Mouse (Mus musculus) lung, adult 2 months (tissue): ENCODE data around the gene Atad1. TPM values are rescaled to one million over a fixed set of nuclear protein-coding genes. Genes with fewer than 3 reads are reported as not detected.

Source experiments
- DNase-seq: peaks from one replicate; pipeline ENCODE4 v3.0.0; 2022
- H3K4me1 ChIP-seq: fragments of 200-500 bp; 2 replicates; pipeline ENCODE4 v1.6.1; 2011; ENCODE audit warnings: low read length; ENCODE audit not compliant: control insufficient read depth, insufficient read depth
- H3K4me3 ChIP-seq: fragments of 200-500 bp; replicated peaks from 2 replicates; pipeline ENCODE3; 2011; ENCODE audit warnings: low read depth, mild to moderate bottlenecking, control low read depth, low read length; ENCODE audit errors: extremely low read depth
- CTCF ChIP-seq: fragments of 200-500 bp; IDR thresholded peaks from 2 replicates; pipeline ENCODE4 v1.5.1; 2011; ENCODE audit warnings: mild to moderate bottlenecking, low read length, control low read depth; ENCODE audit not compliant: insufficient read depth
- POLR2A ChIP-seq: fragments of 200-500 bp; IDR thresholded peaks from 2 replicates; pipeline ENCODE4 v1.6.1; 2011; ENCODE audit warnings: low read depth, mild to moderate bottlenecking, control low read depth, low read length, borderline replicate concordance; ENCODE audit errors: extremely low read depth
- WGBS: fragments of 180-500 bp; shearing (Covaris S2); methylation state at CpG from one replicate; pipeline ENCODE4 v1.1.7; 2018; 5-methylcytosine and 5-hydroxymethylcytosine counted together
- polyA plus RNA-seq: library from polyadenylated mRNA; depleted of rRNA; stranded (reverse); fragments of >200 nt; gene quantifications from 2 replicates; pipeline ENCODE4 v1.2.3, GENCODE M21; 2012

The Atad1 gene
- polyA plus RNA-seq, 1 experiment, result 14.0 TPM

DNA sequence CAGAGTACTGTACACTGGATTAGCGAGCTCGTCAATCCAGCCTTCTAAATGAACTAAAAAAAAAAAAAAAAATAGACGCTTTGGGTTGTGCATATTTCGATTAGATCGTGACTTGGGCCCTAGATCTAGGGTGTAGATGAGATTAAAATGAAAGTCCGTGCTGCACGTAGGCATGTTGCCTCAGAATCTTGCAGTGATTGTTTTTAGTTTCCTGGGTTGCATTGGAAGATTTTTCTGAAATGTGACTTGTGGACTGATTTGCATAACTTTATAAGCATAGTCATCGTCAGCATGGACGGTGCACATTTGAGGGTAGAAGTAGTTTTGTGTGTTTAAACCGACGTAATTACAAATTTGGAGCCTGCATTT is 19.2 kb upstream of the Atad1 start:
- Histone ChIP-seq H3K4me1 (peaks cover 8% of the 10 kb centered on the region), H3K4me3 (peak overlapping the region; percentile 98)
- 0% methylated on average over 11 of the region's 11 CpGs for WGBS
- TF ChIP-seq CTCF (no peak), POLR2A (no peak)
- DNase-seq, result no peak

DNA sequence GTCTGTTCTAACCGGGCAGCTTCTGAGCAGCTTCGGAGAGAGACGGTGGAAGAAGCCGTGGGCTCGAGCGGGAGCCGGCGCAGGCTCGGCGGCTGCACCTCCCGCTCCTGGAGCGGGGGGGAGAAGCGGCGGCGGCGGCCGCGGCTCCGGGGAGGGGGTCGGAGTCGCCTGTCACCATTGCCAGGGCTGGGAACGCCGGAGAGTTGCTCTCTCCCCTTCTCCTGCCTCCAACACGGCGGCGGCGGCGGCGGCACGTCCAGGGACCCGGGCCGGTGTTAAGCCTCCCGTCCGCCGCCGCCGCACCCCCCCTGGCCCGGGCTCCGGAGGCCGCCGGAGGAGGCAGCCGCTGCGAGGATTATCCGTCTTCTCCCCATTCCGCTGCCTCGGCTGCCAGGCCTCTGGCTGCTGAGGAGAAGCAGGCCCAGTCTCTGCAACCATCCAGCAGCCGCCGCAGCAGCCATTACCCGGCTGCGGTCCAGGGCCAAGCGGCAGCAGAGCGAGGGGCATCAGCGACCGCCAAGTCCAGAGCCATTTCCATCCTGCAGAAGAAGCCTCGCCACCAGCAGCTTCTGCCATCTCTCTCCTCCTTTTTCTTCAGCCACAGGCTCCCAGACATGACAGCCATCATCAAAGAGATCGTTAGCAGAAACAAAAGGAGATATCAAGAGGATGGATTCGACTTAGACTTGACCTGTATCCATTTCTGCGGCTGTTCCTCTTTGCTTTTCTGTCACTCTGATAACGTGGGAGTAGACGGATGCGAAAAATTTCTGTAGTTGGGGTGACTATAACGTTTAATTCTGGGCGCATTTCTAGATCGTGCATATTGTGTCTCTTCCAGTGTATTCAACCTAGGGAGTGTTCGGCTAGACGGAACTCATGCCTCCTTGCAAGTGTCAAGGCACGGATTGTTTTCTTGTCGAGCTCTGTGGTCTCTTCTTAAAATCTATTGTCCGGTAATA is 18.5 kb upstream of the Atad1 start:
- WGBS, result under 1% methylated on average over 61 of the region's 69 CpGs
- TF ChIP-seq POLR2A, result no peak
- TF ChIP-seq CTCF, result no peak
- peaks cover 8% of the 10 kb centered on the region for H3K4me1 ChIP-seq
- peak; percentile 77 for DNase-seq
- peak overlapping the region; percentile 98 for H3K4me3 ChIP-seq

DNA sequence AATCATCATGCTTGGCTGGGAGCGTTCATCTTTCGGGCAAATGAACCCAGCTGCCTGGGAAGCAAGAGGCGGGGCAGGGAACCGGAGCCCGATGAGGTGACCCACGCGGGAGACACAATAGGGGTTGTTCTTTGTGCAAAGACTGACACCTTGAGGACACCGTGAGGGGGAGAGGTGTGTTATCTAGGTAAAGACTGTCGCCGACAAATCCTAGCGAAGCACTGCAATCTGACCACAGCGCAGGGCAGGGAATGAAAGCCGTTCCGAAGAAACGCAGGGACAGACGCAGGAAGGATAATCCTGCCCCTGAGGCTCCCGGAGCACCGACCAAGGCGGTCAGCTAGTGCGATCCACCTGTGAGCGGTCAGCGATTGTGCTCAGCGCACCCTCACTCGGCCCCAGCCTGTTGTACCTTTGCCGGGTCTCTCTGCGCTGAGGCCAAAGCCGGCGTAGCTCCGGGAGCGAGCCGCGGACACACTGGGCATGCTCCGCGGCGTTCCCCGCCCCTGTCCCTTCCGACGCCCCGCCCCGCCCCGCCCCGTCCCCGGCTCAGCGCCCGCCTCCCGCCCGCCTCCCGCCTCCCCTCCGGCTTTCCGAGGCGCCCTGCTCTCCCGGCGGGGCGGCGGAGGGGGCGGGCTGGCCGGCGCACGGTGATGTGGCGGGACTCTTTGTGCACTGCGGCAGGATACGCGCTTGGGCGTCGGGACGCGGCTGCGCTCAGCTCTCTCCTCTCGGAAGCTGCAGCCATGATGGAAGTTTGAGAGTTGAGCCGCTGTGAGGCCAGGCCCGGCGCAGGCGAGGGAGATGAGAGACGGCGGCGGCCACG is 17.5 kb upstream of the Atad1 start, which contains the start of gene Pten:
Pten (plus strand) TSS at position 598 of the 826 bp plus-strand sequence.
- WGBS, result under 1% methylated on average over 71 of the region's 77 CpGs
- DNase-seq, result peak; percentile 96
- H3K4me3 ChIP-seq, result peak within 1 kb of the TSS; percentile 98
- TF ChIP-seq POLR2A, result peak; percentile 93
- no peak for TF ChIP-seq CTCF
- peaks cover 6% of the 10 kb centered on the region for H3K4me1 ChIP-seq

DNA sequence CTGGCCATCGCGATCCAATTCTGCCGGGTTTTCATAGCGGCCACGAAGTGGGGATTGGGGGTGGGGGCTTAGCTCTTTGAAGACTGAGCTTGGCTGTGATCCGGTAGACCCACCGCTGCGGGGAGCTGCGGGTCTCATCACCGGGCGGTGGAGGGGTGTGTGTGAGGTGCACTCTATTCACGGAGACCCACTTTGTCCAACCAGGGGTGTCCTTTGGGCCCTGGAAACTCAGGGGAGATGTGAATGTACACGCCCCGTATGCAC is 17.0 kb upstream of the Atad1 start:
- WGBS, result 1% methylated on average over 14 of the region's 14 CpGs
- Histone ChIP-seq H3K4me3 (peak overlapping the region; percentile 80), H3K4me1 (peaks cover 6% of the 10 kb centered on the region)
- no peak for DNase-seq
- no peak; the same call in 1 of the 2 replicates for TF ChIP-seq POLR2A
- TF ChIP-seq CTCF, result no peak

DNA sequence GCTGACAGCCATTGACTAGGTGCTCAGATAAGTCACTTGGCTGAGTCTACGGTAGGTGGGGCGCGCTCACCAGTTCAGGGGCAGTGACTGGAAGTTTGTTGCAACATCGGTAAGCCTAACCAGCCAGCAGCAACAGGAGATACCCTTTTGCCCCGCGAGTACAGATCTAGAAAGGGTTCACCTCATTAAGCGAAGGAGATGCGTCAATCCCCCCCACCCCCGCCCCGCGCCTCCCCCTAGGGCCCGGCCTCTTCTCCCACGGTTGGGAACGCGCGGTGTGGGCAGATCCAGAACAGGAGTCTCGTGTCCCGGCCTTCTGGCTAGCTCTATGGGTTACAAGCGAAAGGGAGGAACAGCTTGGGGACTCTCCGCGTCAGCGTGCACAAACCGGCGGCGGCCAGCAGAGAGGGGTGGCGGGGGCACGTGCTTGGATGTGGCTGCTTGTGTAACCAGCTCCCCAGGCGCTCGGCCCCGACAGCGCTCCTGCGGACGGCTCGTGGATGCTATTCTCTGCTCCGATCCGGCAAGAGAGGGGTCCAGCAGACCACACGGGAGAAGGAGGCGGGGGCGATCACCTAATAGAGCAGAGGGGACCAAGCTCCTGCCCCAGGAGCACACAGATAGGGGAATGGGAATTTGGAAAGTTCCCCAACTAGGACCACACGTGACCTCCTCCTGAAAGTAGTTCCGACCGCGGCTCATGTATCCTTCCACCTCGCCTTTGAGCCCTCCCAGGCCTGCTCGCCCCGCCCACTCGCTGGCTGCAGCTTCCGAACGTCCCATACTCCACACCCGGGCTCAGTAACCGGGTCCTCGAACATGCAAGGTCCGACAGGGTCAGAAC is 16.4 kb upstream of the Atad1 start:
- peak; percentile 96 for DNase-seq
- TF ChIP-seq CTCF (peak; percentile 39; the same call in 1 of the 2 replicates), POLR2A (peak; percentile 77; the same call in 1 of the 2 replicates)
- peak overlapping the region; percentile 80 for H3K4me3 ChIP-seq
- peaks cover 6% of the 10 kb centered on the region for H3K4me1 ChIP-seq
- under 1% methylated on average over 53 of the region's 53 CpGs for WGBS

DNA sequence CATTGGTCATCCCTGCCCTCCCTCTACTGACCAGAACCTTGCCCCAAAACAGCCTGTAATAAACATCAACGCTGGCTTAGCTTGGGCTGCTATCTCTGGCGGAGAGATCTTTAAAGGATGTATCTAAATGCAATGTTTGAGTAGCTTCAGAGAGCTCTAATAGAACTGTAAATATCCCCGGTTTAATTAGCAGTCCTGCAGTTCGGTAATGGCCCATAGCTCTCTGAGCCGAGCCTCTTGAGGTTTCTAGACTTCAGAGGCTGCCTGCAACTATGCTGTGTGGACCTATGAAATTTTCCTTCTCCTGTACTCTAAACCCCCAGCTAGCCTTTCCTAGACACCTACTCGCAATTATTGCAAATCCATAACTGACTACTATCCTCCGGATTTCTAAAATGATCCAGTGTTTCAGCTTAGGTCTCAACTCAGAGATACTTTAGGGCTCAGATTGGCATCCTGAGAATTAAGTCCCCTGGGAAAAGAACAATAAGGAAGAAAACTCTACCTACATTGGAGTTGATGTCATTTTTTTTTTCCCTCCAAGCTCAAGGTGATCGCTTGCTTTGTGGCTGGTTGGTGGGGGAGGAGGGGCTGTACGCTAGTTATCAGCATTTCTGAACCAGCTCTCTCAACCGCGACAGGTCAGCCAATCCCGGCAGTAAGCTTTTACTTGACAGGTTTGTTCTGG is 15.7 kb upstream of the Atad1 start:
- 16% methylated on average over 12 of the region's 12 CpGs for WGBS
- DNase-seq, result no peak
- Histone ChIP-seq H3K4me3 (peak overlapping the region; percentile 80), H3K4me1 (peaks cover 2% of the 10 kb centered on the region; the same call in 1 of the 2 replicates)
- TF ChIP-seq CTCF (no peak), POLR2A (no peak)

DNA sequence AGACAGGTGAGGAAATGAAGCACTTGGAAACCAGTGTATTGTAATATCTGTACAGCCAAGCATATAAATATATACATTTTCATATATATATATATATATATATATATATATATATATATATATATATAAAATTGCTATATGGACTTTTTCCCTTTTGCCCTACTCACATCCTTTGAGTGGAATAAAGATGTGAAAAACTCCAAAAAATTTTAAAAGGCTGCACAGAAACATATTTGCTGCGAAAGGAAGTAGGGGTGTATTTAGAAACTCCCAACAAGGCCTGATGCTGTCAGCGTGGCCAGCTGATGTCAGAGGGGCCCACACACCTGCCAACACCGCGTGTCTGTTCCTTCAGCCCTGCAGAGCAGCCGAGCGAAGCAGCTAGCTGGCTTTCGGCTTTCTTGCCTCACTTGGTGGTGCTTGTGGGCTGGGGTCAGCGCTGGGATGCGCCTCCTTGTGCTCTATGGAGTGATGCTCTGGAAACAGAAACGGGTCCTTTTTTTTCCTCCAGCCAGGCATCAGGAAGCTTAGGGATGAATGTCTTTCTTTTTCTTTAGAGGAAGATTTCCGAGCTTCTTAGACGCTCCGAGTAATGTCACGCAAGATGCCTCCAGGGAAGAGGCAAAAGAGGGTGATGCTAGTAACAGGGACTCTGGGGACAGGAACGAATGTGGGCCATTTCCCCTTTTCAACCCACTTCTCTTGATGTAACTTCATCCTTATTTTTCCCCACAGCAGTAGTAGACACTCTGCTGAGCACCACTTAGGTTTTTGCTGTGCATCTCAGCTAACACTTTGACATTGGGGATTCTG is 14.8 kb upstream of the Atad1 start:
- TF ChIP-seq CTCF, result no peak
- TF ChIP-seq POLR2A, result no peak

DNA sequence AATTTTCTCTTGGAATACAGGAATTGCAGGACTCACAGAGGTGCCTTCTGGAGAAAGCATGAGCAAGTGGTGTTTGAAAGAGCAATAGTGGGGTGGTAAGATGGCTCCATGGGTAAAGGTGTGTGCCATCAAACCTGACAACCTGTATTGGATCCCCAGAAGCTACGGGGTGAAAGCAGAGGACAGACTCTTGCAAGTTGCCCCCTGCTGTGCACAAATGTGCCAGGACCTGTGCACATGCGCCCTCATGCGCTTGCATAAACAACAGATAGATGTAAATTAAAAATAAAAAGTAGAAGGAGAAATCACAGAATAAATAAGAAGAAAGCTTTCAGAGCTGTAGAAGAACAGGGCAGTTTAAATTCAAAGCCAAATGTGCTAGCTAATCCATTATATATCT is 13.8 kb upstream of the Atad1 start:
- TF ChIP-seq CTCF, result no peak
- no peak for TF ChIP-seq POLR2A
- peaks cover 2% of the 10 kb centered on the region; the same call in 1 of the 2 replicates for H3K4me1 ChIP-seq
- no peak for DNase-seq
- WGBS, result 90% methylated on average over 3 of the region's 3 CpGs
- no peak overlapping the region for H3K4me3 ChIP-seq

More for the DNA sequence above, 14.8 kb upstream of the Atad1 start:
- 49% methylated on average over 15 of the region's 15 CpGs for WGBS
- Histone ChIP-seq H3K4me1 (peaks cover 2% of the 10 kb centered on the region; the same call in 1 of the 2 replicates), H3K4me3 (no peak overlapping the region)
- DNase-seq, result no peak
